Mouse (Mus musculus): ENCODE measurements around the gene Anks1. TPM values are rescaled to one million over a fixed set of nuclear protein-coding genes. Genes with fewer than 3 reads are reported as not detected.

Gene Anks1
- 12.2 and 12.6 TPM in 2 replicates for polyA plus RNA-seq (2015; fragmentation: Nextera tagmentation; extraction: Ambion mirVana)

GRCm38 (mm10) chr17:27908888-27909621 is at the start of gene Anks1:
Anks1 (plus strand) TSS chr17:27909306.

GRCm38 (mm10) chr17:27909622-27910500 is 755 bp downstream of the Anks1 start, which contains the start of gene Taf11:
Taf11 (minus strand) TSS chr17:27909844.

GRCm38 (mm10) chr17:28080045-28080816 is 171.1 kb downstream of the Anks1 start, which contains the start of gene Tcp11:
Tcp11 (minus strand) TSS chr17:28080639.

Other genes with a start within 250 kb of the Anks1 start
- gene Spdef, start 180.4 kb upstream of the Anks1 start, polyA plus RNA-seq (2015; fragmentation: Nextera tagmentation; extraction: Ambion mirVana), result 0.29 TPM in 1 of 2 replicates, not detected in the other
- 13.7 and 13.9 TPM in 2 replicates for gene D17Wsu92e, start 88.7 kb upstream of the Anks1 start, polyA plus RNA-seq (2015; fragmentation: Nextera tagmentation; extraction: Ambion mirVana)
- 171 and 183 TPM in 2 replicates for gene Snrpc, start 71.2 kb upstream of the Anks1 start, polyA plus RNA-seq (2015; fragmentation: Nextera tagmentation; extraction: Ambion mirVana)
- gene Uhrf1bp1, start 52.9 kb upstream of the Anks1 start, polyA plus RNA-seq (2015; fragmentation: Nextera tagmentation; extraction: Ambion mirVana), result 2.4 and 2.5 TPM in 2 replicates
- gene Taf11, start 538 bp downstream of the Anks1 start, polyA plus RNA-seq (2015; fragmentation: Nextera tagmentation; extraction: Ambion mirVana), result 38.0 and 43.0 TPM in 2 replicates
- gene Tcp11, start 171.3 kb downstream of the Anks1 start, polyA plus RNA-seq (2015; fragmentation: Nextera tagmentation; extraction: Ambion mirVana), result 0.46 and 0.73 TPM in 2 replicates
- 0.65 and 0.74 TPM in 2 replicates for gene Scube3, start 232.8 kb downstream of the Anks1 start, polyA plus RNA-seq (2015; fragmentation: Nextera tagmentation; extraction: Ambion mirVana)

Data from skeletal muscle tissue, postnatal 0 days (tissue).